Mouse (Mus musculus) urinary bladder, postnatal 36 days (tissue): Measurements from ENCODE around the gene Kbtbd12.

ENCODE experiments used
- DNase-seq, 2 experiments: peaks; one replicate each; pipeline ENCODE4 v3.0.0; 2022; ENCODE audit warnings: low spot score in 2 of 2, mixed read lengths in 1 of 2

The Kbtbd12 gene

GRCm38 (mm10) chr6:88500405-88500767 lies 137.4 kb downstream of the Kbtbd12 start:
- no peak for DNase-seq

GRCm38 (mm10) chr6:88499481-88500404 lies 138.0 kb downstream of the Kbtbd12 start:
- peak in 1 of 2 experiments; percentile 27 for DNase-seq
